Mouse (Mus musculus): ENCODE results near the gene Gm45062. TPM values are rescaled to one million over a fixed set of nuclear protein-coding genes. Genes with fewer than 3 reads are reported as not detected.

Gm45062 gene
- total RNA-seq, 2 experiments from 2014 or later, result 2.3 TPM; not detected in 1

DNA sequence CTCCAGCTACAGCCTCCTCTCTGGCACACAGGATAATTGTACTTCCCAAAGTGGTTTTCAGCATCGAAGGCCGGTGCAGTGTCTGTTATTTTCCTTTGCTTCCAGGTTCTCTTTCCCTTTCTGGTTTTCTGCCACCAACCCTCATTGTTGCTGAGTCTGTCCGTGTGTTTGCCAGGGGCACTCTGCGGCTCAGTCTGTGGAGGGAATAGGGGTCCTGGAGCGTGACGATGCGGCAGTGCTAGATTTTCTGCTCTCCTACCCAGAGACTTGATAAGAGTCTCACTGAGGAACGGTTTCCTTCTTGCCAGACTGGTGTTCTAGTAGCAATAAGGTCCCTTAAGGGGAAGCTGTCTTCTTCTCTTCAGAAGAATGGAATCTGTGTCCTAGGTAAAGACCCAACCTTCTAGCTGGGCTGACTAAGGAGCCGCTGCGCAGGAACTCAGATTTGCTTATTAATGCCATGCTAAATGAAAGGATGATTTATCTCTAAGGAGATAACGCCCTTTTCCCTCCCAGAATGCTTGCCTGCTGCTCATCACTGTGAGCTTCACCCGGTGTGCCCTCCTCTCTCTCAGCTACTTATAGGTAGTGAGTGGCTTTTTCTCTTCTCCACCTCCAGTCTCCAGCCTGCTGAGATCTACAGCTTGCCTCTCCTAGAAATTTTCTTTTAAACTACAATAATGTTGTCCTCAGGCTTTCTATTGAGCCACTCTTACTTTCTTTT is 104.9 kb downstream of the Gm45062 start:
- DNase-seq (ENCODE audit: low spot score in 2 of 2), result no peak

DNA sequence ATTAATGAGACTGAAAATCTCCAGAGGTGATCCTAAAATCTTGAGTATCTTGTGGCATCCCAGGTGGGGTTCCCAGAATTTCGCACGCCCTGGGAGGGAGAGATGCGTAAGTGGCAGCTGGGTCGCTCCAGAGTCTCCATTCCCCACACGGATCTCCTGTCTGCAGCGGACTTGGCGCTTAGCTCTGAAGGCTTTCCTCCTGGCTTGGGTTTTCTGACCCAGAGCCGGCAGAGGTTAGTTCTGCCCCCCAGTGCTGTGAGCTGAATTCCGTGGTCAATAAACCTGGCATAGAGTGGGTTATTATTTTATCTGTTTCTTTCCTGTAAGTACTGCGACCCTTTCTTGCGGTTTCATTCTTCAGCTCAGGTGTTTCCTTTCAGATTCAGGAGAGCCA is 105.5 kb downstream of the Gm45062 start:
- no peak for DNase-seq (ENCODE audit: low spot score in 2 of 2)

DNA sequence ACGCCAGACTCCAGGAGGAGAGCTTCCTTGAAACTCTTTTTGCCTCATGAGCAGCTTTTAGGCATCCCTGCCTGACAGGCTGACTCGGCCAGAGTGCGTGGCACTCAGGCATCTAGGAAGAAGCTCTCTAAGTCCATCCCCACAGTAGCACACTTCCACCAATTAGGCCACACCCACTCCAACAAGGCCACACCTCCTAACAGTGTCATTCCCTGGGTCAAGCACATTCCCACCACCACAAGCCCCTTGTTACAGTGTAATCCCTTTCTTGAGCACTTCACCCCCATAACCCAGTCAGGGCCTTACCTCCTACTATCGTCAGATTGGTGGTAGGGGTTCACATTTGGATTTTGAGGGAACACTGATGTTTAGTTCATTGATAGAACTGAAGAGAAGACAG is 108.4 kb downstream of the Gm45062 start:
- no peak for DNase-seq (ENCODE audit: low spot score in 2 of 2)

DNA sequence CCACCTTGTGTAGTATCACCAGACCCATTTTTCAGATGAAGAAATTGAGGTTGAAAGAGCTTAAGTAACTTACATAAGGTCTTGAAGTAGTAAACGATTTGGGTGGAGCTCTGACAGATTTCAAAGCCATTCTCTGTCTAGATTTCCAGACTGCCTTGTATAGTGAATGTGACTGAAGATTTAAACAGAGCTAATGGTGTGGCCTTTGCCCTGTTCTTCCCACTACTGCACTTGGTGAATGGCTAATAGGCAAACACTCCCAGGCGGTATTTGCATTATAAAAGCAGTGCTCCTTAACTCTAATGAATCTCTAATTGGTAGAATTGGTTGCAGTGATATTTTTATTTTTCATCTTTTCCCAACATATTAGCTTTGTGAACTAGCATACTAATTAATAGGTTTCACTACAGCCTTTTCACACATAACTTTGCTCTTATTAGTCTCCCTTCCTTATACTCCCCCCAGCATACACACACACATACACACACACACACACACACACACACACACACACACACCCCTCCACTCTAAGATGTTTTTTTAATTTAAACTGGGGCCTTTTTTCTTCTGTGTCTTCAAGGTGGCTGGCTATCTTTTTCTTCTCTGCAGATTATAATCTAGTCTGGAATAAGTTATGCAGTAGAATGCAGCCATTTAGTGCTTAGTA is 109.1 kb downstream of the Gm45062 start:
- DNase-seq (ENCODE audit: low spot score in 2 of 2), result no peak

DNA sequence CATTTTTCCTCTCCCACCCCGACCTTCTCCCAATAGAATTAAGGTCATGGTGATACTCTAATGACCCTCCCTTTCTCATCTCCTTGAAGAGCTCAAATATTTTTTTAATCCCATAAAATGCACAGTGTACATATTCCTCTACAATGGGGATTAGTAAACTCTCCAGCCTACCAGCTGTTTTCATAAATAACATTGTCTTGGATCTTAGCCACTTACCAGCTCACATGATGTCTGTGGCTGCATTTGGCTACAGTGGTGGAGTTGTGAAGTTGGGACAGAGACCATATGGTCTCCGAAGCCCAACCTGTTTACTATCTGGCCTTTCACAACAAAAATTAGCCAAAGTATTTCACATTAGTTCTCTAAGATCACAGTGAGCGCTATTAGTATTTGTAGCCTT is 111.4 kb downstream of the Gm45062 start:
- no peak for DNase-seq (ENCODE audit: low spot score in 2 of 2)

DNA sequence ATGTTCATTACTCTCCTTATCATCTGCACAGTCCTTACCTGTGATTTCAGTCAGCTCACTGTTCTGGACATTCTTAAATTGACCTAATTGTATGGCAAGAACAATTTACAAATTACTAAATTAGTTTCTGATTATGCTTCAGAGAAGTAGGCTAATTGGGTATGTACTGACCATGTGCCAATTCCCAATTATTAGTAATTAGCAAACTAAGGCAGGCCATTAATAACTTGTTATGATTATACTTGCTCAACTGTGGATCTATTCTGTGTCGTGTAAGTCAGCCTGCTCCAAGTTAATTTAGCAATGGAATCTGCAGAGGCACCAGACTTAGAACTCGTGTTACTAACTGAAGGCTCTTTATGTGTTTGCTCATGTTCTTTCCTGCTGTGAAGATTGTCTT is 113.8 kb downstream of the Gm45062 start:
- DNase-seq (ENCODE audit: low spot score in 2 of 2), result no peak

DNA sequence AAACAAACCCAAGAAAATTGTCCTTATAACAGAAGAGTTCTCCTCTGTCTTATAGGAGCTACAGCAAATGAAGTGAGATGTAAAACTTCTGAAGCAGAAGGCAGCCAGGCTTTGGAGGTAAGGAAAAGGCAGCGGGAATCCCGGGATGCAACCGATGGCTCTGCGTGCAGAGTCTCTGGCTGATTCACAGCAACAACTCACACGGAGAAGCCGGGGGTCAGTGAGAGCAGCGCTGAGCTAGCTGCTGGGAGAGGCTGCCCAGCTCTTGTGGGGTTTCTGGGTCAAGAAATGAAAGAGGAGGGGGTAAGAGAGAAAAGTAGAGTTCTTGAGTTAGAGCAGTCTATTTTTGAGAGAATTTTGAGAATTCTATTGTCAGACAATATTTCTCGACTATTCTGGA is 114.6 kb downstream of the Gm45062 start:
- no peak for DNase-seq (ENCODE audit: low spot score in 2 of 2)

DNA sequence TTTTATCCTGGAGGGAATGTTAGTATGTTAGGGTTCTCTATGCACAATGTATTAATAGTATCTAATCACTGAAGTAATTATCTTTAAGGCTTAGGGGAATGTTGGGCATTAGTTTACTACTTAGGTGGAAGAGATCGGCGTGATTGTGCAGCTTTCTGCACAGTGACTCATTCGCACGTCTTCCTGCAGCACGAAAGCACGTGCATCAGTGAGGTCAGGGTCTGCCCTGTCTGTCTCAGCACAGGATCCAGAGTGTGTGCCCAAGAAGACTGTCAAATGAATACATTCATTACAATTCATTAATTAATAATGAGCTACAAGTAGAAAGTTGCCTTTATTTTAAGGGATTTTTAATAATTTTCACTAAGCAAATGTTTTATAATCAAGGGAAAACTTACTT is 115.0 kb downstream of the Gm45062 start:
- DNase-seq (ENCODE audit: low spot score in 2 of 2), result no peak

DNA sequence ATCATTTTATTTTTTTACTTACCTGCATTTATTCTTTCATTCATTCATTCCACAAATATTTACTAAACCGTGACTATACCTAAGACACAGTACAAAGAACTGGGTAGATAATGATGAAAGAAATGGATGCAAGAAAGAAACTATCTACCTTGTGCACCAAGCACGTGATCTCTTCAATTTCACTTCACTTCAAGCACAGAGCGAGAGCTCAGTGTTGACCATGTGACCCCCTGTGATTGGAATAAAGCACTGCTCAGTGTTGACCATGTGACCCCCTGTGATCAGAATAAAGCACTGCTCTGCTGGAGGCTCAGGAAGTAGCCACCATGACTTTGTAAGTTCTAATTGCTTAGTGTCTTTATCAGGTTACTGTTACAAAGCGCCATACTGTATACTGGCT is 115.5 kb downstream of the Gm45062 start:
- no peak for DNase-seq (ENCODE audit: low spot score in 2 of 2)

DNA sequence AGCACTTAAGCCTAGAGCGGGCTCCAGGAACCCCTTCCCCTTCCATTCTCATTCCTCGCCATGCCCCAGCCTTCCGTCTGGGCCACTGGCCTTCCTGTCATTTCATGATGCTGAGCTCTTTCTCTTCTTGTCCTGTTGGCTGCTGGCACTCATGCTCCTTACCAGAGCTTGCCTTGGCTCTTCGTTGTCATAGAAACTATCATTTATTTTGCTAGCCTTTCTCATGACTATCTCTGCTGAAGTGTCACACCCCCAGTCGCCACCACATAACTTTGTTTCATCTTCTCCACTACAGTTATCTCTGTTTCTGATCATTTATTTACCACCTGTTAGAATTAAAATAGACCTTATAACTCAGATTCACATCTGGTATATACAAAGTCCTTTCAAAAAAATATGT is 117.1 kb downstream of the Gm45062 start:
- no peak for DNase-seq (ENCODE audit: low spot score in 2 of 2)

DNA sequence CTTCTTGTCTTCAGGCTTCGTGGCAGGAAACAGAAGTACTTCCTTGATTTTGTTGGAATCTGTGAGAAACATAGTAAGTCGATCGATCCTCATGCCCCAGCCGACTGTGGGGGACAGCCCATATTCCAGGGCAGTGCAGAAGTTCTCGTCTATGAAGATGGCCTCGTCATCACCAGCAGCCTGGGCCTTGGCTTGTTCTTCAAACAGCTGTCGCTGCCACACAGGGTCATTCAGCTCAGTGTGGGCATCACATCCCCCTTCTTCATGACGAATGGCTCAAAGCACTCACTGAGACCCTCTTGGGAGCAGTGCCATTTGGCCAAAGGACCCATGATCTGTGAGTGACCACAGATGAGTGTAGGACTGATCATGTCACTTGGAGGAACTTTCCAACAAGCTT is 118.4 kb downstream of the Gm45062 start:
- no peak for DNase-seq (ENCODE audit: low spot score in 2 of 2)

DNA sequence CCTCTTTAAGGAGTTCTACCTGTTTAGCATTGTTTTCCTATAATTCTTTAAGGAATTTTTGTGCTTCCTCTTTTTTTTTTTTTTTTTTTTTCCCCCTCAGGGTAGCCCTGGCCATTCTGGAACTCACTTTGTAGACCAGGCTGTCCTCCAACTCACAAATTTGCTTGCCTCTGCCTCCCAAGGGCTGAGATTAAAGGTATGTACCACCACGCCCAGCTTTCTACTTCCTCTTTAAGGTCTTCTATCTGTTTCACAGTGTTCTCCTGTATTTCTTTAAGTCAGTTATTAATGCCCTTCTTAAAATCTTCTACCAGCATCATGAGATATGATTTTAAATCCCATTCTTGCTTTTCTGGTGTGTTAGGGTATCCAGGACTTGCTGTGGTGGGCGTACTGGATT is 130.1 kb downstream of the Gm45062 start:
- no peak for DNase-seq (ENCODE audit: low spot score in 2 of 2)

DNA sequence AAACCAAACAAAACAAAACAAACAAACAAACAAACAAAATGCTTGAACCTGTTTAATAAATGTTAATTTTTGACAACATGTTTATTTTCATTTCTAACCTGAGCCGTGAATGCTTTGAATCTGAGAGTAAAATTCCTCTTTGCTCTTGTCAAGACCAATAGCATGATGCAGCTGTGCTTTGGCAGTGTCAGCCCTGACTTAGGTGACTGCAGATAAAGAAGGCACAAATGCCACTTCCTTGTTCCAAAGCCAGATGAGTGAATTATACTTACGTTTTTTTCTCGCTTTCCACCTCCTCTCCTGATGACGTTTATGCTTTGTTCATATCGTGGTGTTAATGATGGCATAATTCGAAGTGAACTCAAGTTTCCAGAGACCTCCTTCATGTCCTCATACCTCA is 131.0 kb downstream of the Gm45062 start:
- no peak for DNase-seq (ENCODE audit: low spot score in 2 of 2)

DNA sequence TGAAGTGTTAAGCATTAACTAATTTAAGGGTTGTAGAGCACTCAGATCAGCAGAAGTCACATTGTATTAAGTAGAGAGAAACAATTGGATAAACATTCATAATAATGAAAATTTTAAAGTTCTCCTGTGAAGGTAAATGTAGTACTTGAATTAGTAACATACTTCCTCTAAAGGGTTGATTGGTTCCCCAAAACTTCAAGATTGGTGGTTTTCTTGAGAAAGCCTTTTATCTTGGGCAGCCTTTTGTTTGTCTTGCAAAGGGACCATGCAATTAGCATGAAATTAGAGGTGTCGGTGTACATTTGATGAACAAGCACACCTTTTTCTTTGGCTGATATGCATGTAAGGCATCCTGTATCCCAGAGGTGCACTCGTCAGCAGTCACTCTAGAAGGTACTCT is 131.7 kb downstream of the Gm45062 start:
- DNase-seq (ENCODE audit: low spot score in 2 of 2), result no peak

DNA sequence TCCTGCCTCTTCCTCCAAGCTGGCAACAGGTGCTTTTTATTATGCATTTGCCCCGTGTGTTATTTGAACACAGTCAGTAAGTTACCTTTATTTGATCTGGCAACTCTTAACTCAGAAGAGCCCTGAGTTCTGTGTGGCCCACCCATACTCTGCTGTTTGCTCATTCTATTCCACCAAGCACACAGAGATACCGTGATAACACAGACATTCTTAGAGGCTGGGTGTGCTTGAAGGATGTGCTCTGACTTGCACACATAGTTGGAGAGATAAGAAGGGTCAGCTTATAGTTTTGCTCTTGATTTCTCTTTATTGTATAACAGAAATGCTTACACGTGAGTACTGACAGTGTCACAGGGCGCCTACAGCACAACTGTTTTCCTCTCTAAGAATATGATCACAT is 133.8 kb downstream of the Gm45062 start:
- no peak for DNase-seq (ENCODE audit: low spot score in 2 of 2)

DNA sequence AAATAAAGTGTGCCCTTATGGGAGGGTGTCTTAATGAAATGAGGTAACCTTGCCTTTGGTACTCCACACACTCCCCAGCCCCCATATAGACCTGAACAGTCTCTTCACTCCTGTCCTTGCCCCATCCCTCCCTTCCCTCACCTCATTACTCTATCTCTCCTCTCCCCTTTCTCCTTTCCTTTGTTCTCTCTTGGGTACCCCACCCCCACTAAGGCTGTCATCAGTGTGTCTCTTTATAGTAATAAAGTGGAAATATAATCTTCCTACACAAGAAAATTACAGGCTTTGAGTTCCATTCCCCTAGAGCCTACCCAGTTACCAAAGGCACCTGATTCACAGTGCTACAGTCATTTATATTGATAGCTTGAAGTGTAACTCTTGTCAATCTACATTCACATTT is 134.8 kb downstream of the Gm45062 start:
- no peak for DNase-seq (ENCODE audit: low spot score in 2 of 2)

DNA sequence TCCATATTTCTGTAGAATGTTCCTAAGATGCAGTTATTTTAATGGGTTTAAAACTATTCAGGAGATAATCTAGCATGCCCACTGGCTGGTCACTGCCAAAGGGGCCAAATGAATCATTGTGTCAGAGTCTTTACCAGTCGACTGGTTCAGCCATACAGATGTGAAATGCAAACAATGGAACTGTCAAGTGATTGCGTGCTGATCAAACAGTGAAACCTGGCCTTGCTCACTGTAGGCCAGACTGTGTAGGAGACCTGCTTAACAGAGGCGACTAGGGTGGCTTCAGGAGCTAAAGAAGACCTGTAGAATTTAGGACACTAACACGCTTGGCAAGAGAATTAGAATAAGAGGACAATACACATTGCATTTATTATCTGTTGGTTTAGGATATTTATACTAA is 135.8 kb downstream of the Gm45062 start:
- DNase-seq (ENCODE audit: low spot score in 2 of 2), result no peak

DNA sequence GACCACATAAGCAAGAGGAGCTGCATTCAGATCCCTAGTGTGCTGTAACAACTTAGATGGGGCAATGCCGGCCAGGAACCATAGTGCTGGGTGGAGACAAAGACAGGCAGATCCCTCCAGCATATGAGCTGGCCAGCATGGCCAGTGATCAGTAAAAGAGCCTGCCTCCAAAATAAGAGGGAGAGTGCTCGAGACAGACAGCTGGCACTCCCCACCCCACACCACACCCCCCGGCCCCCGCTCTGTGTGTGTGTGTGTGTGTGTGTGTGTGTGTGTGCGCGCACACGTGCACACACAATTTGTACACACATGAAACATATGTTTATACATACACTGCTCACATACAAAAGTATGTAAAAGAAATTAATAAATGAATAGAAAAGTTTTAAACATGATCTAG is 138.0 kb downstream of the Gm45062 start:
- no peak for DNase-seq (ENCODE audit: low spot score in 2 of 2)

DNA sequence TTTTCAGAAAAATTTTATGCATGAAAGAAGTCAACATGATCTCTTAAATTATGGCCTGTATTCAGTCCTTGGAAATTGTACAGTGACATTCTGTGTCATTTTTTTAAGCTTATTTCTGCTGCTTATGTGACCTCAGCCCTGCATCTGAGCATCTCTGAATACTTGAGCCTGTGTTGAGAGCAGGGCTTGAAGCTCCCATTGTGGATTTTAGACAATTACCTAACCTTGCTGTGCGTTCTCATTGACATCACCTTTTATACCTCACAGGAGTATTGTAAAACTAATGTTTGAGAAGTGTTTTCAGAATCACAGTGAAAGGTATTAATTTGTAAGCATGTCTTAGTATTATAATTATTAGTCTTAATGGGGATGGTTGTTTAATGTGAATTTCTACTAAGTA is 140.5 kb downstream of the Gm45062 start:
- no peak for DNase-seq (ENCODE audit: low spot score in 2 of 2)

DNA sequence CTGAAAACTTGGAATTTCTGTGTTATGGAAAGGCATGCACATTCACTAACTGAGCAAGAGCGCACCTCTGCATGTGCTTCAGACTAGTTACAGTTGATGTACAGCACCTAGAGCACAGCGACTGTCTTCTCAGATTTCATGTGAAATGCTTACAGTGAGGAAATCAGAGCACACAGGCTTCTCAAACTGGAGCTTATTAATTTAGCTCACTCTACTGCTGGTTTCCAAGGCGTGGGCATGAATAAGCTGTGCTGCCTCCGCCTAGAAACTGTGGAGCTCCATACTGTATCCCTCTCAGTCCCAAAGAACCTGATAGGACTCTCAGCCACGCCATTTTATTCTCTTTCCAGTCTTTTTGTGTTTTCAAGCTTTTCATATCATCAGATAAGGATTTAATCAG is 143.9 kb downstream of the Gm45062 start:
- DNase-seq (ENCODE audit: low spot score in 2 of 2), result peak in 1 of 2 experiments; percentile 17

DNA sequence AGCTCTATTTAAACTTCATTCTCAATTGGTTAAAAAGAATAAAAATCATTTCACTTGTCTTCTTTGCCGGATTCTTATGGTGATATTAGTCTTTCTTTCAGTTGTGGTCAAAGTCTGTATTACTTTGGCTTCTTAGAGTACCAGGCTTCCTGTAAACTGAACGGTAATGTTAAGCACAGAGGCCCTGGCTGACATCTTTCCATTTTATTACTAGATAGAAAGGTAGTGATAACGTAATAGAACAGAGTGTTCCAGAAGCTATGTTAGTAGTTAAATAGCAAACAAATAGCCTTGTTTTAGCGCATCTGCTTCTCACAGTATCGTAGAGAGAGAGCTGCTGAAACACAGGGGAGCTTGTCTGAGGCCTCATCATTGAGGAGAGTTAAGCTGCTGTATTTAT is 146.6 kb downstream of the Gm45062 start:
- no peak for DNase-seq (ENCODE audit: low spot score in 2 of 2)

DNA sequence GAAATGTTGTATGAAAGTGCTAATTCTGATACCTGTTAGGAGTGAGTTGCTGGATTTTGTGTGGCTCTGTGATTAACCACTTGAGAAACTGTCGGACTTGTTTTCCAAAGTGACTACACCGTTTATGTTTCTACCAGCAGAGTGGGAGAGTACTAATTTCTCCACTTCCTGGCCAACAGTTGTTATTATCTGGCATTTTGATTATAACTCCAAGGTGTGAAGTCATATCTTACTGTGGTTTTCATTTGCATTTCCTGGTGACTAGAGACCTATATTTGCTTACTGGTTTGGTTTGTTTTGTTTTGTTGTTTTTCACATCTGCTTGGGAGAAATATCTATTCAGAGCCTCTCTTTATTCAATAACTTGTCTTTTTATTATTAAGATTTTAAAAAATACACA is 149.1 kb downstream of the Gm45062 start:
- no peak for DNase-seq (ENCODE audit: low spot score in 2 of 2)

DNA sequence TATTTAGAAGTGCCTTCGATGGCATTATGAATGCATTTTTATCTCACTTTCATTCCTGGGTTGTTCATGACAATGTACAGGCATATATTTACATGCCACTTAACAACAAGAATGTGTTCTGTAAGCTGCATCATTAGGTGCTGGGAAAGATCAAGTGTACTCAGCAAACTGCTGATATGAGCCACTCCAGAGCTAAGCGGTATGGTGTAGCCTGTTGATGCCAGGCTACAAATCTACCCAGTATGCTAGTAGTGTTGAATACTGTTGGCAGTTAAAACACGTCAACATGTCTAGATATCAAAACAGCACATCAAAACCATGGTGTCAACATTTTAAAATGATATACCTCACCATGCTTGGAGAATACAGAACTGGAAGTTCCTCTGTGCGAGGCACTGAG is 150.6 kb downstream of the Gm45062 start:
- DNase-seq (ENCODE audit: low spot score in 2 of 2), result no peak

Measured in layer of hippocampus, postnatal 14 days (tissue).